Mouse (Mus musculus) midbrain, embryonic 16.5 days (tissue): ENCODE measurements around the gene Abtb2. TPM values are rescaled to one million over a fixed set of nuclear protein-coding genes. Genes with fewer than 3 reads are reported as not detected.

Experiments
- ATAC-seq: fragments of 200-750 bp; cut with Nextera tagmentation; 2 replicates; pipeline ENCODE4 v1.8.0; 2017; ENCODE audit warnings: moderate TSS enrichment
- H3K27ac ChIP-seq: fragments of 300-500 bp; sonication (generic); 2 replicates; pipeline ENCODE4 v1.5.1; 2014; ENCODE audit warnings: mild to moderate bottlenecking, low read length, mixed read lengths
- H3K27me3 ChIP-seq: fragments of 300-500 bp; sonication (generic); 2 replicates; pipeline ENCODE4 v1.6.1; 2014; ENCODE audit warnings: low read depth, low read length, mixed read lengths; ENCODE audit not compliant: control insufficient read depth, insufficient read depth
- H3K36me3 ChIP-seq: fragments of 300-500 bp; sonication (generic); 2 replicates; pipeline ENCODE4 v1.6.1; 2014; ENCODE audit warnings: mild to moderate bottlenecking, low read length, moderate library complexity, mixed read lengths; ENCODE audit not compliant: control insufficient read depth, insufficient read depth
- H3K4me1 ChIP-seq: fragments of 300-500 bp; sonication (generic); 2 replicates; pipeline ENCODE4 v1.6.1; 2014; ENCODE audit warnings: mild to moderate bottlenecking, low read length, mixed read lengths; ENCODE audit not compliant: control insufficient read depth, insufficient read depth
- H3K4me2 ChIP-seq: fragments of 300-500 bp; sonication (generic); 2 replicates; pipeline ENCODE4 v1.6.1; 2014; ENCODE audit warnings: mild to moderate bottlenecking, low read length, mixed read lengths
- H3K4me3 ChIP-seq: fragments of 300-500 bp; sonication (generic); 2 replicates; pipeline ENCODE4 v1.5.1; 2014; ENCODE audit warnings: low read depth, mild to moderate bottlenecking, low read length, moderate library complexity, mixed read lengths
- H3K9ac ChIP-seq: fragments of 300-500 bp; sonication (generic); 2 replicates; pipeline ENCODE4 v1.6.1; 2014; ENCODE audit warnings: low read depth, low read length, mixed read lengths
- H3K9me3 ChIP-seq: fragments of 300-500 bp; sonication (generic); replicated peaks from 2 replicates; pipeline ENCODE4 v1.6.1; 2014; ENCODE audit warnings: mild to moderate bottlenecking, low read length, mixed read lengths; ENCODE audit not compliant: control insufficient read depth, poor library complexity, severe bottlenecking
- WGBS: fragments of 180-500 bp; shearing (Covaris S2); extraction: QIAGEN DNeasy Blood & Tissue Kit; methylation state at CpG from one replicate; pipeline ENCODE4 v1.1.7; 2014; 5-methylcytosine and 5-hydroxymethylcytosine counted together
- polyA plus RNA-seq: library from polyadenylated mRNA; unstranded; fragments of >200 nt; fragmentation: Nextera tagmentation; extraction: Ambion mirVana; gene quantifications from 2 replicates; pipeline ENCODE4 v1.2.1, GENCODE M21; 2015

Gene Abtb2
- polyA plus RNA-seq, 1 experiment from 2014 or later: 8.7 TPM

DNA sequence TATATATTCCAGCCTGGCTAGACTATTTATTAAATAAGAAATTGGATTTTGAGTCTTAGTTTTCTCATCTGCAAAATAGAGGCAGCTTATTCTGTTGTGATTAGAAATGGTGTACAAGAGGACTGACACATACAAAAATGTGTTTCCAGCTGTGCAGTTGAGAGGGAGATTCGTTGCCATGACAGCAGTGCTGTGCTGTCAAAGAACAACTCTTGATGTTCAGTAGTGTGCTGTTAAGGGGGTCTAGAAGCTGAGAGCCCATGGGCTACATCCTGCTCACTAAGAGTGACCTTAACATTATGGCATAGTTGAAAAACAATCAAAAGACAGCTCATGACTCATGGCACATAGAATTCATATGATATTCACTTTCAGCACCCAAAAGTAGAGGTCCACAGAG lies 71.3 kb downstream of the Abtb2 start:
- H3K4me2 ChIP-seq: no peak overlapping the region
- no peaks in the 10 kb centered on the region for H3K9me3 ChIP-seq
- ATAC-seq: peak; percentile 78
- 18% methylated on average over 1 of the region's 1 CpGs for WGBS
- peak overlapping the region; percentile 62; the same call in 1 of the 2 replicates for H3K27ac ChIP-seq
- H3K9ac ChIP-seq: no peak overlapping the region
- no peaks in the 10 kb centered on the region for H3K36me3 ChIP-seq
- H3K27me3 ChIP-seq: no peaks in the 10 kb centered on the region
- peaks cover 20% of the 10 kb centered on the region; the same call in 1 of the 2 replicates for H3K4me1 ChIP-seq
- no peak overlapping the region for H3K4me3 ChIP-seq

DNA sequence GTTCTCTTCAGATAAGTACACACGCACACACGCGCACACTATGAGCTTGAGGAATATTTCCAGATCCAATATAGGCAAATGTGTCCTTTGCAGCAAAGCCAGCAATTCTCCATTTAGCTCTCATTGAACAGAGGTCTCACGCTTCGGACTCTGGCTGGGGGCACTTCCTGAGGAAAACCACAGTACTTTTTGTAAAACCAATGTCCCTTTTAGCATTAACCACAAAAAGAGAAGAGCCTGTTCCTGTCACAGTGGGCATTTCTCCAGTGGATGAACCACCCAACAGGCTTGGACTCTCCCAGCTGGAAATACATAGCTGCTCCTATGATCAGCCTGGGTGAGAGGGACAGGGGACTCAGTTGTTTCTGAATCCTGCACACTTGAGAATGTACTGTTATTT lies 71.8 kb downstream of the Abtb2 start:
- WGBS: 94% methylated on average over 5 of the region's 5 CpGs
- Histone ChIP-seq H3K9me3 (no peaks in the 10 kb centered on the region), H3K27ac (no peak overlapping the region), H3K36me3 (no peaks in the 10 kb centered on the region), H3K4me2 (no peak overlapping the region), H3K27me3 (no peaks in the 10 kb centered on the region), H3K4me1 (peaks cover 20% of the 10 kb centered on the region; the same call in 1 of the 2 replicates), H3K9ac (no peak overlapping the region), H3K4me3 (no peak overlapping the region)
- ATAC-seq: no peak

DNA sequence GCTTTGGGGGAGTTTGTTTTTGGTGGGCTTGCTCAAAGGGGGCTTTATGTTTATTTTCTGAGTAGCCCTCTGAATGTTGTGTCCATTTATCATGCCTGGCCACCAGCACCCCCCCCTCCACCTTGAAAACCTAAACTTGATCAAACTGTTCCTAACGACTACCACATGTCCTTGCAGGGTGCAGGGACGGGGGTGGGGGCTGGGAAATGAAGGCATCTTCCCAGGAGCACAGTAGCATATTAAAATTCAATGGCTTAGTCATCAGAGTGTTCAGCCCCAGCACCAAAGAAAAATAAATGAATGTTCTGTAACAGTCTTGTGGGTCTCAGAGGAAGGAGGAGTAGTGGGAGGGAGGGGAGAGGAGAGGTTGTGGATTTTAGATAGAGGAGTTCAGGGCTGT lies 73.6 kb downstream of the Abtb2 start:
- no peaks in the 10 kb centered on the region for H3K36me3 ChIP-seq
- H3K4me1 ChIP-seq: peaks cover 31% of the 10 kb centered on the region
- no peaks in the 10 kb centered on the region for H3K27me3 ChIP-seq
- H3K4me2 ChIP-seq: no peak overlapping the region
- H3K9ac ChIP-seq: no peak overlapping the region
- no peak overlapping the region for H3K27ac ChIP-seq
- no peak overlapping the region for H3K4me3 ChIP-seq
- 36% methylated on average over 2 of the region's 2 CpGs for WGBS
- no peak for ATAC-seq
- H3K9me3 ChIP-seq: no peaks in the 10 kb centered on the region

DNA sequence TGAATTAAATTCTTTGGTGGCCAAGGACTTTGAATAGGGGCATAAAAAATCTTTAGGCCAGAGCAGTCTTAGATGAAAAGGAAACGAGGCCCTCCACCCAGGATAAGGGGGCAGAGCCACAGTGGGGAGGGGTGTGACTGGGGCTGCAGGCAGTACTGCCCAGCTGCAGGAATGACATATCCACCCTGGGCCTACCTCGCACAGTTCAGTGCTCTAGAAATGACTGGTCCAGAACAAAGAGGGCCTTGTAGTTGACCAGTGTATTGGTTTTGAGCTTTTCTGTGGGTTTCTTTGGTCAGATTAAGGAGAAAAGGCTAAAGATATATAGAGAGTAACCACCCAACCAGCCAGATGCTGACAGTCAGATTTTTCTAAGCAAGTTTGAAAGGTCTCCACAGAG lies 74.8 kb downstream of the Abtb2 start:
- Histone ChIP-seq H3K4me2 (no peak overlapping the region), H3K4me3 (no peak overlapping the region), H3K4me1 (peaks cover 31% of the 10 kb centered on the region), H3K27me3 (no peaks in the 10 kb centered on the region), H3K9ac (no peak overlapping the region), H3K36me3 (no peaks in the 10 kb centered on the region), H3K9me3 (no peaks in the 10 kb centered on the region), H3K27ac (no peak overlapping the region)
- WGBS: 42% methylated on average over 2 of the region's 2 CpGs
- no peak for ATAC-seq

DNA sequence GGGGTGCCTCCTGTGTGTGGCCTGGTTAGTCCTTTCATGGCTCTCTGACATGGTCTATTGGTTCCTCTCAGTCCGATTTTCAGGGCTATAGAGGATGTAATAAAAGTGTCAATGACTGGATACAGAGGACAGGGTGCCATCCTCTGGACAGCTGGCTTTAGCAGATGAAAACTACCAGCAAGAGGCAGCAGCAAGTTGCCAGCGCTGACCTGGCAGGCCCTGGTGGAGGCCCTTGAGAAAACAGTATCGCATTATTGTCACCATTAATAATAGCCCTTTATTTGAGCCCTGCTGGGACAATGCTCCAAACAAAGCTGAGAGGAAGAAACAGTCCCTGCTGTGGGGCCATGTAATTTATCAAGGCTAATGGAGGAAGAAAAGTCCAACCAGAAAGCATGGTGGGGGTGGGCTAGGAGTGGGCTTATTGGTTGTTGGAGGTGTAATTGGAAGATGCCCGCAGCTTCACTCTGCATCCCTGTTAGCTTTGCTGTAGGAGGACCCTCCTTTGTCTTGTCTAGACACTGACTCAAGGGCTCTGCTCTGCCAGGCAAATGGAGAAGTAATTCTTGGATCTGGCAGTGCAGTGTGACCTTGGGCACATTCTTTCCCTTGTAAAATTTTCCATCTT lies 77.6 kb downstream of the Abtb2 start:
- Histone ChIP-seq H3K27me3 (no peaks in the 10 kb centered on the region), H3K27ac (no peak overlapping the region), H3K4me3 (no peak overlapping the region), H3K9me3 (no peaks in the 10 kb centered on the region), H3K4me1 (peaks cover 17% of the 10 kb centered on the region), H3K36me3 (no peaks in the 10 kb centered on the region), H3K4me2 (no peak overlapping the region), H3K9ac (no peak overlapping the region)
- peak; percentile 58 for ATAC-seq
- WGBS: 13% methylated on average over 4 of the region's 4 CpGs

DNA sequence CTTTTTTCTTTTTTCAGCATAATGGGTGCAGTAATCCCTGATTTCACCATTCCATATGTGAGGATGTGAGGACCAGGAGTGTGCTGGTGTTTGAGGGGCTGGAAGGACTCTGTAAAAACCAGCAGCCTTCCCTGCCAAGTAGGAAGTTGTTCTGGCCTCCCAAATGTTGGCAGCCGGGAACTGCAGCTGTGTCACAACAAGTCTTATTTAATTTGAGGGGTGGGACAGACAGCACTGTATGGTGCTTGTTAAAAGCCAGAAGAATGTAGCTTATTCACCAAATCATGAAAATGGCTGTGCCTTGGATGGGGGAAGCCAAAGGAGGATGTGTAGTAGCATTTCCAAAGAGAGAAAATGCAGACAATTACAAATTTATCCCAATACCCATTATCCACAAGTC lies 78.3 kb downstream of the Abtb2 start:
- Histone ChIP-seq H3K36me3 (no peaks in the 10 kb centered on the region), H3K4me2 (no peak overlapping the region), H3K4me1 (peaks cover 17% of the 10 kb centered on the region), H3K27me3 (no peaks in the 10 kb centered on the region), H3K27ac (no peak overlapping the region), H3K4me3 (no peak overlapping the region), H3K9ac (no peak overlapping the region), H3K9me3 (no peaks in the 10 kb centered on the region)
- 40% methylated on average over 1 of the region's 1 CpGs for WGBS
- ATAC-seq: no peak

DNA sequence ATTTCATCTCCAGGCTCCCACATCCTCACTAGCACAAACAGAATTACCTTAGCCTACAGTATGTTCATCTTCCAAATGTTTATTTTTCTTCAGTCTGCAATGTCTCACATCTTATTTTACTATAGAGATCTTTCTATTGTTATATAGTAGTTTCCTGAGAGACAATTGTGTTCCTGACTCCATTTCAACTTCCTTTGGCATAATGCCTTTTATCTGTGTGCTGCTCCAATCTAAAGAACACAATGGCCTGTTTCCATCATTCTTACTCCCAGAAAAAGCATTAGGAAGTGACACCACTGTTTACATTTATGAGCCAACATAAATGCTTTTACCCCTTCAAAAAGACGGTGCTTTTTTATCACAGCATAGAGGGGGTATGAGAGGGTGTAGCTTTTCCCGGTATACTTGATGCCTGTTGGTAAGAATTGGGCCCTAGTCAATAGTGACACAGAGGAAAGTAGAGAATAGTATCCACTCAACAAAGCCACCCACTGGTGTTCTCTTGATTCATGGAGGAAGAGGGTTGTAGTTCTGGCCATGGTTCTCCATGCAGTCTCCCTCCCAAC lies 84.3 kb downstream of the Abtb2 start:
- Histone ChIP-seq H3K4me1 (no peaks in the 10 kb centered on the region), H3K9me3 (no peaks in the 10 kb centered on the region), H3K9ac (no peak overlapping the region), H3K4me3 (no peak overlapping the region), H3K36me3 (no peaks in the 10 kb centered on the region), H3K4me2 (no peak overlapping the region), H3K27me3 (no peaks in the 10 kb centered on the region), H3K27ac (no peak overlapping the region)
- WGBS: 81% methylated on average over 2 of the region's 2 CpGs
- ATAC-seq: no peak

DNA sequence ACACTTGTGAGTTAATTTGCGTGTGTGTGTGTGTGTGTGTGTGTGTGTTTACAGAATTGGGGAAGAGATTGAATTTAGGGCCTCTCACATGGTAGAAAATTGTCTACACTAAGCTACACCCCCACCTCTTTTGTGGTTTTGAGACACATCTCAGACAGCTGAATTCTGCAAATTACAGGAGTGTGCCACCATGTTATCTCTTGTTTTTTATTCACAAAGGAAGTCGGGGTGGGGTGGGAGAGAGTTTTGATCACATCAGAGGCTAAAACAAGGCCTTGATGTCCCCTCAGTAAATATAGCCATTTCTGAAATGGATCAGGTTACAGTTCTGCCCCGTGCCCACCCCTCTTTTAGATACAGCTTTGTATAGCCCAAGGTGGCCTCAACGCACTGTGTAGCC lies 86.0 kb downstream of the Abtb2 start:
- 83% methylated on average over 4 of the region's 4 CpGs for WGBS

DNA sequence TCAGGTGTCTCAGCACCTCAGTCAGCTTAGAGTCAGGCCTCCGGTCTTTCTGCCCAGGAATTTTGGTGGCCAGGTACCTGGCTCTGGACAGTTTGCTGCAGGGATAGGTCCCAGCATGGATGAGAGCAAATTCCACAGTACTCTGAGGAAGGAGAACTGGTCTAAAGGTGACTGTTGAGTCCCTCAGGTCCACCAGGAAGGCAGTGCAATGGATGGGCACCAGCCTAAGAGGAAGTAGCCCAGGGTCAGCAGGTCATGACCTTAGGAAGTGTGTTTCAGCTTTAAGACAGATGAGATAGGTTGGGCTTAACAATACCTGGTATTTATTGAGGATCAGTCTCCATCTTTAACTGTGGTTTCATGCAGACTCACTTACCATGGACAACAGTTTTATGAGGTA lies 88.9 kb downstream of the Abtb2 start:
- Histone ChIP-seq H3K9me3 (no peaks in the 10 kb centered on the region), H3K4me1 (peaks cover 3% of the 10 kb centered on the region; the same call in 1 of the 2 replicates), H3K9ac (no peak overlapping the region), H3K36me3 (no peaks in the 10 kb centered on the region), H3K4me2 (no peak overlapping the region), H3K27ac (no peak overlapping the region), H3K27me3 (no peaks in the 10 kb centered on the region), H3K4me3 (no peak overlapping the region)
- ATAC-seq: no peak
- 93% methylated on average over 1 of the region's 1 CpGs for whole genome bisulfite sequencing

More for the DNA sequence above, 86.0 kb downstream of the Abtb2 start:
- Histone ChIP-seq H3K9me3 (no peaks in the 10 kb centered on the region), H3K27ac (no peak overlapping the region), H3K27me3 (no peaks in the 10 kb centered on the region), H3K4me1 (no peaks in the 10 kb centered on the region), H3K9ac (no peak overlapping the region), H3K4me2 (no peak overlapping the region), H3K4me3 (no peak overlapping the region), H3K36me3 (no peaks in the 10 kb centered on the region)
- no peak for ATAC-seq
